Comparison of ENCODE assay signal across 8 mouse cellular contexts in genomic region chr6:114874138-114874928, GRCm38 (mm10).
DNase-seq lines count a peak whose midpoint lies in the region; ATAC-seq and TF ChIP-seq lines count a peak whose summit lies in the region.

No protein-coding gene starts in this region.

- peak overlapping the region; percentile 95 for H3K4me2 ChIP-seq in lung, embryonic 14.5 days
- peak overlapping the region; percentile 94 for H3K4me2 ChIP-seq in heart, embryonic 12.5 days
- peak overlapping the region; percentile 86 for H3K4me2 ChIP-seq in kidney, postnatal 0 days (ENCODE audit: low read length)
- H3K4me2 ChIP-seq in midbrain, embryonic 11.5 days, result peak overlapping the region; percentile 72

- H3K9me3 ChIP-seq in lung, embryonic 14.5 days (ENCODE audit: low read depth, low read length), result no peaks in the 10 kb centered on the region
- H3K9me3 ChIP-seq in heart, embryonic 12.5 days (replicated peaks), result no peaks in the 10 kb centered on the region
- no peaks in the 10 kb centered on the region for H3K9me3 ChIP-seq in kidney, postnatal 0 days (replicated peaks; ENCODE audit: low read length)
- no peaks in the 10 kb centered on the region for H3K9me3 ChIP-seq in midbrain, embryonic 11.5 days (ENCODE audit: control insufficient read depth, low read length)

- H3K27me3 ChIP-seq in lung, embryonic 14.5 days (ENCODE audit: insufficient read depth, low read length), result no peaks in the 10 kb centered on the region
- H3K27me3 ChIP-seq in heart, embryonic 12.5 days (replicated peaks), result no peaks in the 10 kb centered on the region
- H3K27me3 ChIP-seq in kidney, postnatal 0 days (ENCODE audit: insufficient read depth, low read length), result no peaks in the 10 kb centered on the region
- H3K27me3 ChIP-seq in midbrain, embryonic 11.5 days (ENCODE audit: control insufficient read depth, insufficient read depth, low read length), result no peaks in the 10 kb centered on the region

- peaks cover 64% of the 10 kb centered on the region for H3K4me1 ChIP-seq in lung, embryonic 14.5 days (ENCODE audit: insufficient read depth)
- H3K4me1 ChIP-seq in heart, embryonic 12.5 days (replicated peaks), result peaks cover 93% of the 10 kb centered on the region
- peaks cover 66% of the 10 kb centered on the region for H3K4me1 ChIP-seq in kidney, postnatal 0 days (replicated peaks; ENCODE audit: insufficient read depth, low read length)
- peaks cover 50% of the 10 kb centered on the region for H3K4me1 ChIP-seq in midbrain, embryonic 11.5 days (ENCODE audit: control insufficient read depth, insufficient read depth, low read length)

- peak; percentile 53 for ATAC-seq in lung, embryonic 14.5 days (ENCODE audit: insufficient read depth)
- no peak; the same call in 1 of the 2 replicates for ATAC-seq in heart, embryonic 12.5 days (ENCODE audit: insufficient number of reproducible peaks, low FRiP score)
- ATAC-seq in kidney, postnatal 0 days (replicated peaks; ENCODE audit: low FRiP score, low read depth), result peak; percentile 65
- ATAC-seq in midbrain, embryonic 11.5 days (ENCODE audit: low FRiP score), result peak; percentile 75

- intact Hi-C loops in left cerebral cortex, postnatal 4 days (cut with DNase I), result no loop called here

- 10% methylated on average over 19 of the region's 19 CpGs for WGBS in lung, embryonic 14.5 days
- WGBS in heart, embryonic 12.5 days, result 15% methylated on average over 19 of the region's 19 CpGs
- WGBS in kidney, postnatal 0 days, result 4% methylated on average over 19 of the region's 19 CpGs
- WGBS in midbrain, embryonic 11.5 days, result 8% methylated on average over 19 of the region's 19 CpGs

- H3K9ac ChIP-seq in lung, embryonic 14.5 days, result peak overlapping the region; percentile 72
- H3K9ac ChIP-seq in heart, embryonic 12.5 days, result peak overlapping the region; percentile 84
- H3K9ac ChIP-seq in kidney, postnatal 0 days (ENCODE audit: low read depth, low read length), result peak overlapping the region; percentile 64
- H3K9ac ChIP-seq in midbrain, embryonic 11.5 days (ENCODE audit: low read length), result peak overlapping the region; percentile 74

- H3K27ac ChIP-seq in lung, embryonic 14.5 days (ENCODE audit: low read depth), result peak overlapping the region; percentile 98
- H3K27ac ChIP-seq in heart, embryonic 12.5 days (ENCODE audit: poor library complexity, severe bottlenecking), result peak overlapping the region; percentile 98
- H3K27ac ChIP-seq in kidney, postnatal 0 days, result peak overlapping the region; percentile 98
- peak overlapping the region; percentile 84 for H3K27ac ChIP-seq in midbrain, embryonic 11.5 days (ENCODE audit: low read depth, low read length)

- peak; percentile 57 for DNase-seq in lung, embryonic 14.5 days
- DNase-seq in lung, postnatal 36 days, result no peak
- DNase-seq in brain, adult 2 months (ENCODE audit: low read depth, low spot score), result peak; percentile 61
- peak; percentile 40 for DNase-seq in kidney, postnatal 0 days (ENCODE audit: low spot score)
- peak; percentile 92 for DNase-seq in midbrain, embryonic 11.5 days (ENCODE audit: low spot score, missing footprints)
- DNase-seq in thymus, postnatal 0 days (ENCODE audit: low spot score), result peak; percentile 40
- no peak for DNase-seq in left cerebral cortex, postnatal 4 days

- peaks cover 14% of the 10 kb centered on the region; the same call in 1 of the 2 replicates for H3K36me3 ChIP-seq in lung, embryonic 14.5 days (ENCODE audit: insufficient read depth)
- H3K36me3 ChIP-seq in heart, embryonic 12.5 days, result peaks cover 17% of the 10 kb centered on the region; the same call in 1 of the 2 replicates
- no peaks in the 10 kb centered on the region for H3K36me3 ChIP-seq in kidney, postnatal 0 days (ENCODE audit: insufficient read depth, low read length)
- H3K36me3 ChIP-seq in midbrain, embryonic 11.5 days (ENCODE audit: control insufficient read depth, insufficient read depth, low read length), result no peaks in the 10 kb centered on the region

- H3K4me3 ChIP-seq in lung, embryonic 14.5 days (ENCODE audit: low read depth, low read length), result peak overlapping the region; percentile 48
- peak overlapping the region; percentile 56 for H3K4me3 ChIP-seq in heart, embryonic 12.5 days
- H3K4me3 ChIP-seq in kidney, postnatal 0 days (replicated peaks; ENCODE audit: low read depth, low read length), result peak overlapping the region; percentile 39
- peak overlapping the region; percentile 40 for H3K4me3 ChIP-seq in midbrain, embryonic 11.5 days (ENCODE audit: low read depth, low read length)

- peak; percentile 31; the same call in 1 of the 2 replicates for TF ChIP-seq CTCF in lung, embryonic 14.5 days (IDR thresholded peaks at IDR 0.05; ENCODE audit: low read depth)
- TF ChIP-seq CTCF in kidney, postnatal 0 days (IDR thresholded peaks at IDR 0.05; ENCODE audit: low read depth), result peak; percentile 42

Comparison
In these comparisons a context has a peak if more than half of its experiments do, and no peak if none do; other contexts are left out.
1. DNase-seq: peak in lung, embryonic 14.5 days (single experiment), brain, adult 2 months (single experiment), kidney, postnatal 0 days (single experiment), midbrain, embryonic 11.5 days (single experiment) and thymus, postnatal 0 days (single experiment); none in lung, postnatal 36 days (single experiment) and left cerebral cortex, postnatal 4 days (single experiment).
2. Peak in every context shown above with its lines, with median percentiles within 50 percentile points of each other: H3K27ac ChIP-seq, H3K4me2 ChIP-seq, H3K4me3 ChIP-seq and H3K9ac ChIP-seq.